Mouse (Mus musculus) urinary bladder, postnatal 4 days (tissue): ENCODE results near the gene Tmcc1.

ENCODE experiments used
- DNase-seq, 2 experiments: peaks; one replicate each; pipeline ENCODE4 v3.0.0; 2021 to 2022; ENCODE audit warnings: low spot score in 2 of 2

Gene Tmcc1

GRCm38 (mm10) chr6:115993463-115994145 is 199.7 kb downstream of the Tmcc1 start:
- no peak for DNase-seq

DNA sequence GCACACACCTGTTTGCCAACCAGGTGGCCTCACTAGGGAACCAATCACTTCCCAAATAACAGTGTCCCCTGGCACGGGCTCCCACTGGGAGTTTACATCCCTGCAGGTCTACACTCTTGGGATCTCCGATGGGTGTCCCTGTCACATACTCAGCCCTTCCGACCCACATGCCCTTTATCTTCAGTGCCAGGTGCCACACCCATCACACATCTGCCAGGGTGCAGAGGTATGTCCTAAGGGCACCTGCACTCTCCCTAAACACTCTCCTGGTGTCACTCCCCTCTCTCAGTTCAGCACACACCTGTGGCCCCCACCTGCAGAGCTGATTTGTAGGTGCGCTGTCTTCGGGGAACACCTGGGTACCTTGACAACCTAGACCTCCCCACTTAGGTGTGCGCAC is 200.3 kb downstream of the Tmcc1 start:
- no peak for DNase-seq

- no peak for DNase-seq
Measured at GRCm38 (mm10) chr6:115991881-115992620, 201.2 kb downstream of the Tmcc1 start.

DNA sequence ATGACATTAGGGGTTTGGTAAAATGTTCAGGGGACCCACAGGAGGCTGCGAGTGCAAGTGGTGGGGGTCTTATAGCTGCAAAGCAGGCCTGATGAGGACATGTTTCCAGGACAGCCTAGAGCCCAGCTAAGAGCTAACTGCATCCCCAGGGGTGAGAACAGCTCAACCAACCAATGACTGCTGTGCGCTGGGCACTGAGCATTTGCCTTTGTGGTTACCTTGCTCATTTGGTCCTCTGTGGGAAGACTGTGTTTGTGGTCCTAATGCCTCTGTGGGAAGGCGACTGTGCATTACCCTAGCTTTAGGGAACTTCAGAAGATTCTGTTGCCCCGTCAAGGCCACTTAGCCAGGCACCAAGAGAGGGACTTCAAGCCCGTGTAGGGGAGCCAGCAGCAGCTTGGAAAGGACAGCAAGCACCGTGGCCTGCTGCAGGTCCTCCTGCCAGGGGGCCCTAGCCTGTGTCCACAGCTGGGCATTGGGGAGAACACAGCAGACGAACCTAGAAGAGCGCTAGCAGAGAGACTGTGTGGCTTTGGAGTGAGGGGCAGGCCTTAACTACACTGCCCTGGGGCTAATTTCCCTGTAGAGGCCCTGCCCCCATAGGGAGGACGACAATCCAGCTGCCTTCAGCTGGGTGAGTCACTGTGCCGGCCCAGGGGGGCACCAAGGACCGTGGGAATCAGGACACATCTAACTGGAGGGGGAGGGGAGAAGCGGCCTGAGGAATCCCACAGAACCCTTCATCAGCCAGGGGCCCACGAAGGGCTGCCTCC is 202.0 kb downstream of the Tmcc1 start:
- DNase-seq: no peak

DNA sequence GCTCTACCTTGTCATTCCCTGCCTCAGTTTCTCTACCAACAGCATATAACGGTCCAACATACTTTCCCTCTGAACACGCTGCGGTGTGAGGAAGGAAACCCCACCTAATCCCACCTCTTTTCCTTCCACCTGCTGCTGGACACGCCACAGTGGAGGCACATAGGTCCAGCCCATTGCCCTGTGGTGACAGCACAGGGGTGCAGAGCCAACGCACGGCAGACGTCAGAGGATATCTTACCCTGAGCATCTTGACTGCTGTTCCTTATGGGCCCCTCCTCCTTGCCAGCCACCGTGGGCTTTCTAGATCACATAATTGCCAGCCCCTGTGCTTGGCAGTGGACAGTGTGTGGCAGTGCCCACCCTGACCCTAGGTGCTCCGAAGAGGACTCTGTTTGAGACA is 202.8 kb downstream of the Tmcc1 start:
- no peak for DNase-seq

DNA sequence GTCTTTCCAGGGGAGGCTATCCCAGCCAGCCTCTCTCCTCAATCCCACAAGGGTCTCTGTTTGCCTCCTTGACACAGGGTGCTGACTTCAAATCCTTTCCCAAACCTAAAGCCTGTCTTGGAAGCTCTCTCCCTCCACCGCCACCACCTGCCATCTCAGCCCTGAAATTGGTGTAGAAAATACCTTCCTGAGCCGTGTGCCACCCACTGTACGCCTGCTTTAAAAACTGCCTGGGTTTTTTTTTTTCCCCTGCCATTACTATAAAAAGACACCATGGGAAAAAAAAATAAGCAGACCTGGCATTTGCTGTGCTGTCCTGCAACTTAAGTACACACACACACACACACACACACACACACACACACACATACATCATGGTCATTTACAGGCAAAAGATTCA is 203.2 kb downstream of the Tmcc1 start:
- no peak for DNase-seq

DNA sequence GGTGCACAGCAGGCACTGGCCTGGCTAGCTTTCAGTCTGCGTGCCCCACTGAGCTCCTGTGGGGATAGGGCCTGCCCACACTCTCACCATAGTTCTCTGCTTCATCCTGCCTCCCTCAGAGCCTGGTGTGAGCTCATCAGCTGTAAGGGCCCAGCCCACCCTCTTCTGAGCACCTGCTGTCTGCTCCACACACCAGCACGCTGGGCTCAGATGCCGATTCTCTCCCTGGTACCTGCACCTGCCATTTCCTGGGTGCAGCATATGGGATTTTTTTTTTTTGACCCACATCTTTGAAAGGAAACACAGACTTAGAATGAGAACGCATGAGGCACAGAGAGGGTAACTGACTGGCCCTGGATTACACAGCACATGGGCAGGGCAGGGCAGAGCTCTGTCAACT is 203.7 kb downstream of the Tmcc1 start:
- no peak for DNase-seq

DNA sequence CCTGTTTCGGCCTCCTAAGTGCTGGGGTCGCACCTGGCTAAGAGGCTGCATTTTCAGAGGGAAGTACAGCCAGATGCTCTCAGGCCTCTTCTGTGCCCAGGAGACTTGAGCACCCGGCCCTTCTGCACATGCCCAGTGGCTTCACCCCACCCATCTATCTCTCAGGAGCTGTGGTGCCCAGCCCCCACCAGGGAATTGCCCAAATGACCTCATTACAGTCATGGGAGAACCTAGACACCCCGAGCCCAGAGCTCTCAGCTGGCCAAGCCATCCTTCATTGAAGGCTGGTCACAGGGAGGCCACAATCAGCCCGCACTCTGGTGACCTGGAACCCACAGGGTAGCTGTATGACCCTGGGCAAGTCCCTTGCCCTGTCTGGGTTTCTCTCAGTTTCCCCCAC is 204.3 kb downstream of the Tmcc1 start:
- no peak for DNase-seq

DNA sequence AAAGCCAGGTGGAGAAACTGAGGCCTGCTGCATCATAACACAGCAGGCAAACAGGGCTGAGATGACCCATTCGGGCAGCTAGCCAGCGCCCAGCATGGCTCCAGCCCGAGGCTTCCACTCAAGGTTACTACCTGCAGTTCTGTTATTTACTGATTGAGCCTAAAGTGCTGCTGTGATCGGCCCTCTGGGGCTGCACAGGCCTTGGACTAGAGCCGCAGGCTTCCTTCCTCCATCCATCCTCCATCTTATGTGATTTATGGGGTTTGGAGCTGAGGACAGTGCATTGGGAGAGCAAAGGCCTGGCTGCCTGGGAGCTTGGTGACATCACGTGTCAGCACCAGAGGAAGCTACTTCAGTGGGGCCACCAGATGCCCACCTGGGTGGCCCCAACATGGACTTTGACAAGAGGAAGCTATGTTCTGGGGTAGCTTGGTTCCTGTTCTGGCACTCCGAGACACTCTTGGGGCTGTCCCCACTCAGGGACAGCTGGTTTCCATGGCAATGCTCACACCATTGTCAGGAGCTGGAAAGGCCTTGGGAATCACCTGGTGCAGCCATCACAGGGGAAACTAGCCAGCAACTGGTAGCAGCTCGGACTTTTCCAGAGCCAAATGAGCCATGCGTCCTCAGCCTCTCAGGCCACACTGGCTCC is 206.1 kb downstream of the Tmcc1 start:
- no peak for DNase-seq

DNA sequence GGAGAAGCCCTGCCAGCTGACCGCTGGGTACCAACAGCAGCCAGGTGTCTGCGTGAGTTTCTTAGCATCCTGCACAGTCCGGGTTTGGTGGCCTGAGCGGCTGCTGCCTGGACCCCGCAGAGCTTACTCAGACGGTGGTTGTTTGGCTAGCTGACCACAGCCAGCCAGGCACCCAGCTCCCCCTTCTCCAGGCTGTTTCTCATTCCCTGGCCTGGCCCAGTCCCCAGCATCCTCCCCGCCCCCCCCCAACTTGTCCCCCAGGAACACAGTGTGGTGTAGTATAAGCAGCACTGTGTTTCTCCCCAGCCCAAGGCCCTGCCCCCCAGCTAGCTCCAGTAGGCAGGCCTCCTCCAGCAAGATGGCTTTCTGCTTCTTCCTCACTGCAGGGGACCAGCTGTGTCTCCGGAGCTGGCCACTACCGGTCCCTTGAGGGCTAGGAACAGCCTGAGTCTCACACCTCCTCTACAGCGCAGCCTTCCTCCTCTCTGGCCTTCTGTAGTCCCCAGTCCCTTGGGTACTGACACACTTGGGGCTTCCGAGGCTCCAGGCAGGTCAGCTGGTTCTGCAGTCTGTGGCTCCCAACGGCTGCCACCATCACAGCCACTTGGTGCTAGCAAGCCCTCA is 206.7 kb downstream of the Tmcc1 start:
- DNase-seq: no peak

DNA sequence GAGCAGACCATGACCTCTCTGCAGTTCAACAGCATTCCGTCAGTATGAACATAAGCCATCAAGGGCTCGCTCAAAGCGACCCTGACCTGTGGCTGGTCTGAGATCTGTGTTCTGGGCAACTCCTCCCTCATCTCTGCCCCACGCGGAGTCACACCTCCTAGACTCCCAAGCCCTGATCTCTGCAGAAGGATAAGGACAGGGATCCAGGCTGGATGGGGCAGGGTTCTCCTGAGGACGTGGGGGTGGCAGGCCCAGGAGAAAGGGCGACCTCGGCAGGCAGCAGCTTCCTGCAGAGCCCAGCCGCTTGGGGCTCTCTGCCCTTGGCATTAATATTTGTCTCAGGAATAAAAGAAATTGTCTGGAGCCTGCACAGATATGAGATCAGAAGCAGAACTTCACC is 207.7 kb downstream of the Tmcc1 start:
- DNase-seq: no peak

DNA sequence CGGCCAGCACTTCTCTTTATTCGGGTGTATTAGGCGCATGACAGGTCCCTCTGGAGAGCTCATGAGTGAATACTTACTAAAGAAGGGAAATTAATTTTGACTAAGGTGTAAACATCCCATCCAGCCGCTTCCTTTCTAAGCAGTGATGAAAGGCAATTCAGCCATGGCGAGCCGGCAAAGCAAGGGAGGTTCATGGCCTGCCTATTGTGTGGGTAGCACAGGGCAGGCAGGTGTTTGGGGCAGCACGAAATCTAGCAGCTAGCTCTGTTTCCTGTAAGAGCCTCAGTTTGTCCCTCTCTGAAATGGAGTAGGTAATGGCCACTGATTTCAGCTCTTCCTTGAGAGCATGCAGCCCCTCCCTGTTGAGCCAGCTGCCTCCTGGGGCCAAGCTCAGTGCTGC is 208.7 kb downstream of the Tmcc1 start:
- no peak for DNase-seq

GRCm38 (mm10) chr6:115983306-115984038 is 209.8 kb downstream of the Tmcc1 start:
- no peak for DNase-seq

DNA sequence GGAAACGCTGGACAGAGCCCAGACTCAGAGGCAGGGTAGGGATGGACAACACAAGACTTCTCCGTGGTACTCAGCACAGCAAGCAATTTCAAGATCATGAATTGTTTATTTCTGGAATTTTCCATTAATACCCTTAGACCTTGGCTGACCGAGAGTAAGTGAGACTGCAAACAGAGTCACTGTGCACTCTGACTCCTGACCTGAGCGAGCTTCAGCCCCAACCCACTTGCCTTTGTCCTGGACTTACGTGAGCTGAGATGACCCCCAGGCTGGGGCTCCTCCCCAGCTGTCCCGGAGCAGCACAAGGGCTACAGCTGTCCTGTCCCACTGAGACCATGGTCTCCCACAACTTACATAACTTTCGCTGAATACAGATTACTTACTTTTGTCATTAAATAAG is 210.4 kb downstream of the Tmcc1 start:
- no peak for DNase-seq

- no peak for DNase-seq
Measured at GRCm38 (mm10) chr6:115978596-115978995, 214.7 kb downstream of the Tmcc1 start.

DNA sequence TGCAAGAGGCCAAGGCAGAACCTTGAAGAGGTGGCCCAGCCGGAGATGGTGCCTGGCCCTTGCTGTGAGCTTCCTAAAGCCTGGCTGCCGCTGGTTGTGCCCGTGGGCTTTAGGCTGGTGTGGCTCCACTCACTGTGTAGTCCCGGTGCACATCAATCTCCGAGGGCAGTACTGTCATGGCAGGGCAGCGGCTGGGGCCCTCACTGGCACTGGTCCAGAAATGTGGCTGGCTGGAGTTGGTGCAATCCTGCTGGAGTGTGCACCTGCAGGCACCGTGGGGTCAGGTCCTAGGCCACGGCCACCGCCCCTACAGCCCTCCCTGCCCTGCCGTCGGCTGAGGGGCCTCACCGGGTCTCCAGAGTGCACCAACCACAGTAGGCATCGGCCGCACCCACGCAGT is 215.5 kb downstream of the Tmcc1 start:
- DNase-seq: no peak

GRCm38 (mm10) chr6:115975606-115976005 is 217.7 kb downstream of the Tmcc1 start:
- no peak for DNase-seq

DNA sequence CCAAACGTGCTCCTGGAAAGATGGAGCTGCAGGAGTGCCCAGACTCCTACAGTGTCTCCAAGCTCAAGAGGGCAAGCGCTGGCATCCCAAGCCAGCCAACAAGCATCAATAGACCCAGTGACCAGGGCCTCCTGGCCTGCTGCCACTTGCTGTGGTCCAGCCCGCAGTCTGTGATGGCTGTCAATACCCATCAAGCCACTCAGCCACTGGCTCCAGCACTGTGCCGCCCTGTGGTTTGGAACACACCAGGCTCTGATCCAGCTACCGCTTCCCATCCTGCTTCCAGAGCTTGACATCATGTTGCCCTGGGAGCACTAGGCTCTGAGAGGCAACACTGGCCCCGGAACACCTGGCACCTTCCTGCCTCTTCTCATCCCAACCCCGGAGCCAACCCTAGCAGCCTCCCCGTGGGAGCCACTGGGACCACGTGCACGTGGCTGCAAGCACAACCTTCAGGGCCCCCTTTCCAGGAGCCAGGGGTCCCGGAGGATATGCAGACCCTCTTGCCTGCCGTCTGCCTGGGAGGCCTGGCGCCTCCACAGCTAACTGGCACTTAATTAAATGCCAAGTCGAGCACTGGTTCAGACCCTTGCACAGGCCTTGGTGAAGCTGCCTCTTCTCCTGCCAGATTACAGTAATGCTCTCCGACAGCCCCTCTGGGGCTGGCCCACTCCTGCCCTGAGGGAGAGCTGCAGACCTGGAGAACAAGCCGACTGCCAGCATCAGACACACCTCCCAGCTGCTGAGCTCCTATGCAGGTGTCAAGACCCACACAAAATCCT is 219.2 kb downstream of the Tmcc1 start:
- DNase-seq: no peak

DNA sequence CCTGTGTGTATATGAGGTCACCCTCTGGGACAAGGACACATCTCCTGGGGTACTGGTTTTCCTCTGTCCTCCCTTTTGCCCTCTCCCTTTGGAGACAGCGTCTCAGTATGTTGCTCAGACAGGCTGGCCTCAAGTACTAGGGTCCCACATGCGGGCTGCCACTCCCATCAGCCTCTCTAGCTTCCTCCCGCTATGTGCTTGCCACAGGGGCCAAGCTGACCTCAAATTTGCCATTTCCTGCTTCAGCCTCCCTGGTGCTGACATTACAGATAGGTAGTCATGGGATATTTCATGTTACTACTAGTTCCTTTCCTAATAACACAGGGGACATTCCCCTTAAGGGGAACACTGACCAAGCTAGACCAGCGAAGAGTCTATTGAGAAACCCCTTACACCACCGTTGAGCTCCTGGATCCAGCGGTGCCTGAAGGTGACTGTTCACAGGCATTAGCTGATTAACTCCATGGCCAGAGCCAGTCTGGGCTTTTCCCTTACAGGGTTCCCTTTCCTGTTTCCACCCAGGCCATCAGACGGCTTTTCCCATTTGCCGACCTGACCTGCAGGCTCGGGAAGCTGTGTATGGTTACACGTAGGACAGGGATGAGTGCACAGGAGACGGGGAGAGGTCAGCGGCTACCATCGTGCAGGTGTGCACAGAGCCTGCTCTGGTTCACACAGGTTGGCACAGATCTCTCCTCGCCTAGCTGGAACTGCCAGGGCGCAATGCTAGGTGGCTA is 220.0 kb downstream of the Tmcc1 start:
- DNase-seq: no peak
